Mouse (Mus musculus) embryonic facial prominence, embryonic 14.5 days (tissue): ENCODE data around the gene Degs1. TPM values are rescaled to one million over a fixed set of nuclear protein-coding genes. Genes with fewer than 3 reads are reported as not detected.

Experiments
- ATAC-seq: fragments of 200-750 bp; cut with Nextera tagmentation; 2 replicates; pipeline ENCODE4 v1.8.0; 2017; ENCODE audit warnings: low read depth, moderate number of reproducible peaks, moderate TSS enrichment
- DNase-seq: peaks from one replicate; pipeline ENCODE4 v3.0.0-alpha.2; 2015; ENCODE audit warnings: low spot score
- H3K27ac ChIP-seq: fragments of 300-500 bp; sonication (generic); replicated peaks from 2 replicates; pipeline ENCODE4 v1.5.1; 2014; ENCODE audit warnings: low read depth, mild to moderate bottlenecking, low read length, moderate library complexity
- H3K27me3 ChIP-seq: fragments of 300-500 bp; sonication (generic); replicated peaks from 2 replicates; pipeline ENCODE4 v1.6.1; 2014; ENCODE audit warnings: low read length; ENCODE audit not compliant: control insufficient read depth, insufficient read depth
- H3K36me3 ChIP-seq: fragments of 300-500 bp; sonication (generic); 2 replicates; pipeline ENCODE4 v1.6.1; 2014; ENCODE audit warnings: low read length, mixed read lengths; ENCODE audit not compliant: control insufficient read depth, insufficient read depth
- H3K4me1 ChIP-seq: fragments of 300-500 bp; sonication (generic); 2 replicates; pipeline ENCODE4 v1.6.1; 2014; ENCODE audit warnings: antibody characterized with exemption, low read length; ENCODE audit not compliant: control insufficient read depth, insufficient read depth
- H3K4me2 ChIP-seq: fragments of 300-500 bp; sonication (generic); 2 replicates; pipeline ENCODE4 v1.6.1; 2014; ENCODE audit warnings: low read depth, mild to moderate bottlenecking, low read length, moderate library complexity, mixed read lengths
- H3K4me3 ChIP-seq: fragments of 300-500 bp; sonication (generic); 2 replicates; pipeline ENCODE4 v1.5.1; 2014; ENCODE audit warnings: low read depth, mild to moderate bottlenecking, low read length
- H3K9ac ChIP-seq: fragments of 300-500 bp; sonication (generic); 2 replicates; pipeline ENCODE4 v1.6.1; 2014; ENCODE audit warnings: low read depth, mild to moderate bottlenecking, low read length, moderate library complexity, mixed read lengths
- H3K9me3 ChIP-seq: fragments of 300-500 bp; sonication (generic); 2 replicates; pipeline ENCODE4 v1.6.1; 2016; ENCODE audit warnings: low read length; ENCODE audit not compliant: control insufficient read depth
- WGBS: fragments of 180-500 bp; shearing (Covaris S2); extraction: QIAGEN DNeasy Blood & Tissue Kit; methylation state at CpG from one replicate; pipeline ENCODE4 v1.1.7; 2014; 5-methylcytosine and 5-hydroxymethylcytosine counted together
- polyA plus RNA-seq: library from polyadenylated mRNA; unstranded; fragments of >200 nt; fragmentation: Nextera tagmentation; extraction: Ambion mirVana; gene quantifications from 2 replicates; pipeline ENCODE4 v1.2.1, GENCODE M21; 2014

The Degs1 gene
- polyA plus RNA-seq, 1 experiment from 2014 or later: 149 TPM

DNA sequence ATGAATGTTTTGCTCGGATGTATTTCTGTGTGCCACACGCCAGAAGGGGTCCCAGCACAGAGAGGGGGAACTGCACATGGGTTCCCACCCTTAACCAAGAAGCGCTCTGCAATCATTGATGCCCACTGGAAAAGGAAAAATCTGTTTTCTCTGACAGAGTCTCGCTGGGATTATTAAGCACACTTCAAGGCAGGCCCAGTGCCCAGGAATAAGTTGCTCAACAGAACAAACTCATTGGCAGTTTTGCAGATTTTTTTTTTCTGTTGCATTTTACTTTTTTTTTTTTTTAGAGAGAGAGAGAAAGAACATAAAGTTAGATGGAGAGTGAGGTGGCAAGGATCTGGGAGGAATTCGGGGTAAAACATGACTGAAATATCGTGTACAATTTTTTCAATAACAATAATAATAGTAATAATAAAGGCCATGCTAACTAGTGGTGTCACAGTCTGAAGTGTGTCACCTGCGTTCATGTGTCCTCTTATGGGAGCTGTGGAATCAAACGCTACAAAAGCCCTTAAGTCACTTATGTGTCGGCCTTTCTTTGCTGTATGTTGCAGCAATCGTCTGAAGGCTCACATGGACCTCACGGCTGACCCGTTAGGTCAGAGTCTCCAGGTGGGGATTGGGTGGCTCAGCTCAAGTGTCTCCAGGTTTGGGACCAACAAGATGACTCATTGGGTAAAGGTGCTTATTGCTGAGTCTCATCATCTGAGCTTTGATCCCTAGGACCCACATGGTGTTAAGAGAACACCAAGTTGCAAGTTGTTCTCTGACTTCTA is 28.7 kb downstream of the Degs1 start:
- ATAC-seq: no peak
- no peak overlapping the region for H3K9ac ChIP-seq
- WGBS: 88% methylated on average over 12 of the region's 12 CpGs

DNA sequence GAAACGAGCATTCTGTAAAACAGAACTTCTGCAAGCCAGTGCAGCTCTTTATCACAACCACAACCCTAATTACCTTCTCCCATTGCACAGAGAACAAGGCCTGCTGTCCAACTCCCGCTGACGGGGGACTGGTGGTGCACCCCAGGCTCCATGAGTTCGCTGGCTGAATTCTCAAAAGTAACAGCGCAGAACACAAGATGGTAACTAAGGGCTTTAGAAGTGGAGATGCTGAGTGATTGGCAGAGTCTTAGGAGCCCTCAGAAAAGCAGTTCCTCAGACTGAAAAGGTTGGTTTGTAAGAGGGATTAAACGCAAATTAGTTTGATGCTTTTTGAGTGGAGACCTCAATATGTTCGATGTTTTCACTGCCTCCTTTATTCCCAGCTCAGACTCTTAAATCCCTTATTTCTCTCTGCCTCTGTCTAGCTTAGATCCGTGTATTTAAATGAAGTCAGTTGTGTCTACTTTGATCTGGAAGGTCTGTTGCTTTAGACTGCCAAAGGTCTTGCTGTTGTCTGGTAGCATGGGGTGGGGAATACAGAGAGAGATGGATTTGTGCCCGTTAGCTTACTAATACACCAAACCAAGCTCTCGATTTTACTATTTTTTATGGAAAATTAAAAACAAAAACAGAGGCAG is 30.0 kb downstream of the Degs1 start:
- no peak for DNase-seq
- WGBS: 72% methylated on average over 10 of the region's 10 CpGs
- Histone ChIP-seq H3K27ac (no peak overlapping the region), H3K36me3 (no peaks in the 10 kb centered on the region), H3K4me1 (no peaks in the 10 kb centered on the region), H3K4me2 (no peak overlapping the region), H3K9ac (no peak overlapping the region), H3K4me3 (no peak overlapping the region), H3K9me3 (no peaks in the 10 kb centered on the region), H3K27me3 (no peaks in the 10 kb centered on the region)
- ATAC-seq: no peak

More for the DNA sequence above, 28.7 kb downstream of the Degs1 start:
- Histone ChIP-seq H3K4me3 (no peak overlapping the region), H3K27ac (no peak overlapping the region), H3K4me1 (no peaks in the 10 kb centered on the region), H3K9me3 (no peaks in the 10 kb centered on the region), H3K36me3 (no peaks in the 10 kb centered on the region), H3K4me2 (no peak overlapping the region), H3K27me3 (no peaks in the 10 kb centered on the region)
- no peak for DNase-seq

DNA sequence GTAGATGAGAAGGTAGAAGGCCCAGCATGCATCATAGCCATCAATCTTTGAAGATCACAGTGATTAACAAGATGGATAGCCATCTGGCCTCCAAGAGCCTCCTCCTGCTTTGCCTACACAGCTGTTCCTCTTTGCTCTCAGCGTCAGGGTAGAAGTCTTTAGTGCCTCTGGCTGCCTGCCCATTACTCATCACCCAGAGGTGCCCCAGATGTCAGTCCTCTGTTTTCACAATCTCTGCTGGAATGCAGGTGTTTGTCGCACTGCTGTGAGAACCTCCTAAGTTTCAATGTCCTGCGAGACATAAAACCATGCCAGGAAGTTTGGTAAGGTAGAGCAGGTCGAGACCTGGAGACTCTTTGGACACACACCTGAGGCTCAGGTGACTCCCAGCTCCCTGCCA is 31.9 kb downstream of the Degs1 start:
- no peaks in the 10 kb centered on the region for H3K36me3 ChIP-seq
- H3K27me3 ChIP-seq: no peaks in the 10 kb centered on the region
- DNase-seq (no peak), ATAC-seq (no peak)
- H3K4me2 ChIP-seq: no peak overlapping the region
- H3K4me3 ChIP-seq: no peak overlapping the region
- no peaks in the 10 kb centered on the region for H3K9me3 ChIP-seq
- H3K9ac ChIP-seq: no peak overlapping the region
- H3K27ac ChIP-seq: no peak overlapping the region
- no peaks in the 10 kb centered on the region for H3K4me1 ChIP-seq
- WGBS: 46% methylated on average over 4 of the region's 4 CpGs

DNA sequence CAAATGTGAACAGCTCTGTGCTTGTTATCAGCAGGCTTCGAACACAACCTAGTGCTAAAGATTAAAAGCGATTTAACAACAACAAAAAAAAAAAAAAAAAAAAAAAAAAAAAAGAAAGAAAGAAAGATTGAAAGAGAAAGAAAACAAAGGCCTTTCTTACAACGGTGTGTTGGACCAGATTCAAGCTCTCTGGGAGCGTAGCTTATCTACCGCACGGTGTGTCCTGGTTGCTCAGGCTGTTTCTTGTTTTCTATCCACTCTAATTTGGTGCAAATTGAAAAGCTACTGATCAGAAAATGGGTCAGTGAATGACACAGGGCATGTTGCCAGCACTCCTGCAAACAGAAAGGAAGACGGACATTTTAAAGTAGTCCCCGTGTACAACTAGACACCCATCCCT is 33.3 kb downstream of the Degs1 start:
- no peak for ATAC-seq
- no peak overlapping the region for H3K4me2 ChIP-seq
- WGBS: 74% methylated on average over 8 of the region's 8 CpGs
- H3K36me3 ChIP-seq: no peaks in the 10 kb centered on the region
- no peak overlapping the region for H3K27ac ChIP-seq
- no peak overlapping the region for H3K9ac ChIP-seq
- no peaks in the 10 kb centered on the region for H3K4me1 ChIP-seq
- no peak for DNase-seq
- H3K4me3 ChIP-seq: no peak overlapping the region
- no peaks in the 10 kb centered on the region for H3K9me3 ChIP-seq
- H3K27me3 ChIP-seq: no peaks in the 10 kb centered on the region

DNA sequence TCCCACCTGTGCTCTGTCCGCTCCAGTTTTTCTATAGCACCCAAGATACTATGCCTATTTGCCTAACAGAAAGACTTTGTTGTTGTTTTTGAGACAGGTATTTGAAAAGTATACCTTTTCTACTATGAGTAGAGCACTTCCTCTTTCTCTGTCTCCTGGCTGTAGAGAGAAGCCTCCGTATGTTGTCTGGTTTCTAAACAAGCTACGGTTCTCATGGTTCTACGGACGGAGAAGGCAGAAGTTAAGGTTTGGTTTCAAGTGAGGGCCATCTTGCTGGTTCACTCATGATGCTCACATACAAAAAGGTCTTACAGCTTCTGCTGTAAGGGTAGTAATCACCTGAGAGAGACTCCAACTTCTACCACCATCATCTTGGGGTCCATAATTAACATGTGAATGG is 37.6 kb downstream of the Degs1 start:
- Histone ChIP-seq H3K9ac (no peak overlapping the region), H3K27me3 (no peaks in the 10 kb centered on the region), H3K4me2 (no peak overlapping the region), H3K27ac (no peak overlapping the region), H3K36me3 (no peaks in the 10 kb centered on the region), H3K4me1 (no peaks in the 10 kb centered on the region), H3K9me3 (no peaks in the 10 kb centered on the region), H3K4me3 (no peak overlapping the region)
- DNase-seq (no peak), ATAC-seq (no peak)
- WGBS: 98% methylated on average over 5 of the region's 5 CpGs

DNA sequence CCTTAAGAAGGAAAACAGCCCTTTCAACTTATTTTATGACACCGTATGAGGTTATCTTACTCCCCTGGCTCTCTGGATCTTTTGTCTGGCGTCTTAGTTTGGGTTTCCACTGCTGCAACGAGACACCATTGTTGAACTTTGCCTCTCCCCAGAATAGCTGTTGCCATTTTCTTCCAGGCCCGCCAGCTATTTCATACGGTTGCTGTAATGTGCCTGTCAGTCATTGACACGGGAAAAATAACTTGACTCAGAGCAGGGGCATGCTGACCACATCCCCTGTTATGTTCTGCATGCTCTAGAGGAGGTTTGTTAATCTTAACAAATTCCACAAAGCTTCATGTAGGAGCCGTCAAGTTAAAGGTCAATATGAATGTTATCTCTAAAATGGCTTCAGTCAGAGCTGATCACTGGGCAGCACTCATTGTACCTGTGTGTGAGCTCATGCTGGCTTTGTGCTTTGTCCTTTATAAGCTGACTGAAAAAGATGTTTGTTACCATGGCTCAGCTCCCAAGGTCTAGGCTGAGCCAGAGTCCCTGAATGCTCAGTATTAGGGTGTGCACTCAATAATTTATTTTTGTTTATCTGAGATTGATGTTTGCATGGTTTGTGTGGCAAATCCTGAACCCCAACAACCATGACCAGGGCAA is 44.4 kb downstream of the Degs1 start:
- Histone ChIP-seq H3K4me1 (no peaks in the 10 kb centered on the region), H3K27me3 (no peaks in the 10 kb centered on the region), H3K9ac (no peak overlapping the region), H3K36me3 (no peaks in the 10 kb centered on the region), H3K4me2 (no peak overlapping the region), H3K9me3 (no peaks in the 10 kb centered on the region), H3K4me3 (no peak overlapping the region), H3K27ac (no peak overlapping the region)
- 49% methylated on average over 7 of the region's 7 CpGs for WGBS
- DNase-seq (peak; percentile 48), ATAC-seq (no peak)

DNA sequence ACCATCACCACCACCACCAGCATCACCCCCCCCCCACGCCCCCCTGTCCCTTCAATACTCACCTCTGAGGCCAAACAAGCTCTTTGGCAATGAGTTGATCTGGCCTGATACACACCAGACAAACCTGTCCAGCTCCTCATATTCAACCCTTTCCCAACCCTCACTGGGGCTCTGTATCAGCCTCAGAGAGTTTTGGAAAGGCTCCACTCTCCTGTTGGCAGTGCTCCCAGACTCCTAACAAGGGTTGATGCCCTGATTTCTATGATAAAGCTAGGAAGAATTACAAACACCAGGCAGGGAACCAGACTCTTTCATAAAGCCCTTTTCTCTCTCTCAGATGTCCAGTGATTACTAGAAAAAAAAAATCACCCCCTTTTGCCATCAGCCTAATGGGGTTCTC is 45.2 kb downstream of the Degs1 start:
- Histone ChIP-seq H3K4me1 (no peaks in the 10 kb centered on the region), H3K4me3 (no peak overlapping the region), H3K4me2 (no peak overlapping the region), H3K27ac (peak overlapping the region; percentile 39; the same call in 1 of the 2 replicates), H3K27me3 (no peaks in the 10 kb centered on the region), H3K9ac (no peak overlapping the region), H3K9me3 (no peaks in the 10 kb centered on the region), H3K36me3 (no peaks in the 10 kb centered on the region)
- ATAC-seq (no peak), DNase-seq (peak; percentile 81)
- WGBS: 71% methylated on average over 1 of the region's 1 CpGs

DNA sequence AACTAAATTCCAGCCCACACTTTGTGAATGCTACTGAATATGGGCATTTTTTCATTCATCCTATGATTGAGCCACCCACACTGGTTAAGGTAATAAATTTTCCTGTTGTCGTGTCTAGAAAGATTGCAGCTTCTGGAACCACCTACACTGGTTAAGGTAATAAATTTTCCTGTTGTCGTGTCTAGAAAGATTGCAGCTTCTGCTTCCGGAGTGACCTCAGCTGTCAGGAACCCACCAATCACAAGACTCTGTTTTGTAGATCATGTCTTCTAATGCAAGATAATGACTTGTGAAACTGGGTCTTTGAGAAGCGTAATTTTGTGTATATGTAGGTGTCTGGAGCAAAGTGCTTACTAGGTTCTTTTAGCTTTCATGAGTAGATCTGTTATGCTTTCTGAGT is 47.4 kb downstream of the Degs1 start:
- Histone ChIP-seq H3K27me3 (no peaks in the 10 kb centered on the region), H3K9me3 (0 out of 2 replicates have a peak, but pooled peaks cover 5% of the 10 kb centered on the region), H3K27ac (no peak overlapping the region), H3K9ac (no peak overlapping the region), H3K36me3 (no peaks in the 10 kb centered on the region), H3K4me2 (no peak overlapping the region), H3K4me1 (no peaks in the 10 kb centered on the region), H3K4me3 (no peak overlapping the region)
- DNase-seq (no peak), ATAC-seq (no peak)
- WGBS: 87% methylated on average over 4 of the region's 4 CpGs
